Comparison of ENCODE assay signal across 14 mouse cellular contexts in the genomic region with DNA sequence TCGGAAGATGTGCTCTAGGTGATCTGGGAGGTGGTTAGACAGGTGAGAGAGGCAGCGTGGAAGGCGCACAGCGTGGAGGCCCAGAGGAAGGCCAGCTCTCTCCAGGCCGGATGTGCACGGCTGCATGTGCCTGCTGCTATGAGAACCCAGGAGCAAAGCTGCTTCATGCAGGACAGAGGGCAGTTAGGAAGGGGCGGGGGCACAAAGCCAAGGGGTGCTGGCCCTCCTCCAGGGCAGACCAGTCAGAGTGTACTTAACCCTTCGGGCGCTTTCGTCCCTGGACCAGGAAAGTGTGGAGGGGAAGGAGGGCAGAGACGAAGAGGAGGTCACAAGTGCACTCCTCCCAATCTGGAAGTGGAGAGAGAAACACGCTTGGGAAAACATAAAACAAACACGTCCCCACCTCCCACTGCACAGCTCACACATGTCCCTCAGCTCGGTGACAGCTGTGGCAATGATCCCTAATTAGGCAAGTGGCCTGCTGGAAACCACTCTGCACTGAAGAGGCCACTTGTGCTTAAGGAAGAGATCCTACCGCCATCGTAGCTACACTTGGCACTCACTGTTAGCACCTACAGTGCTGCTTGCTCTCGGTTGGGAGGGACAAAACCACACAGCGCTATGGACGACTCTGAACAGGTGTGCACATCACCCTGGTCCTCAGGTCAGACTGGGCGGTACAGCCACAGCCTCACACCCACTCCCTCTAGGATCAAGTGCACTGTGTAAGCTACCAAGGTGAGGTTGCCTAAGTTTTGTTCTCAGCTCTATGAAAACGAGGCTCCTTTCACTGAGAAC. TPM values are rescaled to one million over a fixed set of nuclear protein-coding genes. Genes with fewer than 3 reads are reported as not detected.
DNase-seq lines count a peak whose midpoint lies in the region; ATAC-seq and TF ChIP-seq lines count a peak whose summit lies in the region.
"Had no signal": no experiment of that assay in that cellular context is flagged by ENCODE, and none has a peak within 500 bp of the region (broad histone marks: within the 10 kb centered on the region; RNA-seq: fewer than 3 reads in every experiment).

No protein-coding gene starts in this region.

- 63% methylated on average over 21 of the region's 21 CpGs for WGBS in heart, postnatal 0 days
- 85% methylated on average over 21 of the region's 21 CpGs for WGBS in heart, embryonic 10.5 days
- 88% methylated on average over 21 of the region's 21 CpGs for WGBS in intestine, postnatal 0 days

- no peak overlapping the region for H3K4me2 ChIP-seq in heart, postnatal 0 days (ENCODE audit: low read depth, low read length)
- no peak overlapping the region for H3K4me2 ChIP-seq in intestine, postnatal 0 days (replicated peaks; ENCODE audit: low read depth)
- H3K4me2 ChIP-seq: forebrain, embryonic 15.5 days; heart, embryonic 11.5 days; hindbrain, embryonic 15.5 days; midbrain, embryonic 11.5 days; neural tube, embryonic 12.5 days had no signal

- no peaks in the 10 kb centered on the region for H3K27me3 ChIP-seq in heart, postnatal 0 days (ENCODE audit: control insufficient read depth, insufficient read depth, low read length)
- no peaks in the 10 kb centered on the region for H3K27me3 ChIP-seq in heart, embryonic 10.5 days (ENCODE audit: insufficient read depth, poor library complexity, severe bottlenecking)
- H3K27me3 ChIP-seq in intestine, postnatal 0 days (replicated peaks; ENCODE audit: control insufficient read depth, insufficient read depth, low read length) = no peaks in the 10 kb centered on the region
- H3K27me3 ChIP-seq: forebrain, embryonic 15.5 days; hindbrain, embryonic 15.5 days; neural tube, embryonic 12.5 days had no signal

- peaks cover 14% of the 10 kb centered on the region for H3K4me1 ChIP-seq in heart, postnatal 0 days (ENCODE audit: control insufficient read depth, insufficient read depth)
- peaks cover 14% of the 10 kb centered on the region; the same call in 1 of the 2 replicates for H3K4me1 ChIP-seq in heart, embryonic 10.5 days
- H3K4me1 ChIP-seq in brown adipose tissue, adult 24 weeks (ENCODE audit: control insufficient read depth, insufficient read depth, insufficient read length, low read length) = peaks cover 29% of the 10 kb centered on the region
- no peaks in the 10 kb centered on the region for H3K4me1 ChIP-seq in intestine, postnatal 0 days (replicated peaks; ENCODE audit: control insufficient read depth, insufficient read depth, low read length)
- H3K4me1 ChIP-seq: hindbrain, embryonic 15.5 days; neural tube, embryonic 12.5 days had no signal

- H3K27ac ChIP-seq in heart, postnatal 0 days (ENCODE audit: low read depth) = peak overlapping the region; percentile 16; the same call in 1 of the 2 replicates
- H3K27ac ChIP-seq in heart, embryonic 10.5 days = no peak overlapping the region
- peak overlapping the region; percentile 42 for H3K27ac ChIP-seq in brown adipose tissue, adult 24 weeks (replicated peaks; ENCODE audit: low read depth, low read length)
- no peak overlapping the region for H3K27ac ChIP-seq in intestine, postnatal 0 days (ENCODE audit: low read depth, low read length)
- H3K27ac ChIP-seq: forebrain, embryonic 15.5 days; hindbrain, embryonic 15.5 days; liver, embryonic 14.5 days; neural tube, embryonic 12.5 days had no signal

- no peaks in the 10 kb centered on the region for H3K9me3 ChIP-seq in heart, postnatal 0 days (replicated peaks; ENCODE audit: control insufficient read depth, low read length)
- no peaks in the 10 kb centered on the region for H3K9me3 ChIP-seq in heart, embryonic 10.5 days
- H3K9me3 ChIP-seq in intestine, postnatal 0 days (ENCODE audit: control insufficient read depth) = no peaks in the 10 kb centered on the region
- H3K9me3 ChIP-seq: forebrain, embryonic 15.5 days; hindbrain, embryonic 15.5 days; neural tube, embryonic 12.5 days had no signal

- peaks cover 80% of the 10 kb centered on the region for H3K36me3 ChIP-seq in heart, postnatal 0 days (replicated peaks; ENCODE audit: control insufficient read depth, insufficient read depth, low read length)
- H3K36me3 ChIP-seq in heart, embryonic 10.5 days = peaks cover 86% of the 10 kb centered on the region
- H3K36me3 ChIP-seq in intestine, postnatal 0 days (ENCODE audit: control insufficient read depth, insufficient read depth) = peaks cover 85% of the 10 kb centered on the region

- no peak overlapping the region for H3K4me3 ChIP-seq in heart, postnatal 0 days (ENCODE audit: low read depth, low read length)
- no peak overlapping the region for H3K4me3 ChIP-seq in heart, embryonic 10.5 days
- H3K4me3 ChIP-seq in brown adipose tissue, adult 24 weeks (ENCODE audit: insufficient read depth, low read depth, low read length) = no peak overlapping the region
- no peak overlapping the region for H3K4me3 ChIP-seq in intestine, postnatal 0 days (ENCODE audit: low read depth, low read length)
- H3K4me3 ChIP-seq: forebrain, embryonic 15.5 days; hindbrain, embryonic 15.5 days; neural tube, embryonic 12.5 days had no signal

- no peak for ATAC-seq in heart, postnatal 0 days (ENCODE audit: insufficient read depth, low read depth)
- no peak for ATAC-seq in intestine, postnatal 0 days
- ATAC-seq: forebrain, embryonic 15.5 days had no signal

- TF ChIP-seq EP300 in heart, postnatal 0 days (IDR thresholded peaks at IDR 0.05; ENCODE audit: low read depth) = no peak

- H3K9ac ChIP-seq in heart, postnatal 0 days (replicated peaks; ENCODE audit: low read depth, low read length) = no peak overlapping the region
- H3K9ac ChIP-seq in intestine, postnatal 0 days (ENCODE audit: low read depth, low read length) = no peak overlapping the region
- H3K9ac ChIP-seq: forebrain, embryonic 15.5 days; hindbrain, embryonic 15.5 days; liver, embryonic 14.5 days; neural tube, embryonic 12.5 days had no signal

- TF ChIP-seq CTCF in heart, postnatal 0 days (IDR thresholded peaks at IDR 0.05; ENCODE audit: low read depth) = no peak
- TF ChIP-seq CTCF in intestine, postnatal 0 days (IDR thresholded peaks at IDR 0.05; ENCODE audit: low read depth) = no peak

- peak; percentile 69 for DNase-seq in adrenal gland, postnatal 10 days
- DNase-seq in adrenal gland, adult 2 months = no peak
- DNase-seq in heart, postnatal 0 days (ENCODE audit: low spot score) = no peak
- no peak for DNase-seq in heart, embryonic 10.5 days (ENCODE audit: low spot score)
- DNase-seq in lung, adult 18-20 months = peak; percentile 54 to 74
- no peak for DNase-seq in Muller cell, postnatal 12 days (ENCODE audit: inconsistent ontology term)

RNA-seq across cellular contexts. Expression of a gene that starts 29.7 kb away (rescaled TPM):
- total RNA-seq in adrenal gland, postnatal 10 days (2021) = 10 to 100 TPM in 1 of 2 experiments, 1 to 10 TPM in 1; 5.7 to 11.7 TPM
- 1 to 10 TPM; 5.5 to 7.6 TPM for total RNA-seq in adrenal gland, adult 2 months (2021)
- 13.8 and 14.2 TPM in 2 replicates for polyA plus RNA-seq in adrenal gland, adult 2 months (2012; rRNA removed)
- 0.50 and 1.6 TPM in 2 replicates for total RNA-seq in heart, postnatal 0 days (2014; rRNA removed; ENCODE audit: low replicate concordance)
- 4.4 and 5.8 TPM in 2 replicates for polyA plus RNA-seq in heart, postnatal 0 days (2015; fragmentation: Nextera tagmentation; extraction: Ambion mirVana)
- 8.8 and 11.4 TPM in 2 replicates for polyA plus RNA-seq in heart, embryonic 10.5 days (2016; fragmentation: Nextera tagmentation; extraction: Ambion mirVana)
- polyA plus RNA-seq in brown adipose tissue, adult 24 weeks (2012; ENCODE audit: insufficient read depth, insufficient read length, missing spikeins) = 1.5 and 4.4 TPM in 2 replicates
- polyA plus RNA-seq in intestine, postnatal 0 days (2015; fragmentation: Nextera tagmentation; extraction: Ambion mirVana) = 3.7 and 4.2 TPM in 2 replicates

RNA-seq across cellular contexts. Expression of a gene that starts 37.2 kb away (rescaled TPM):
- 10 to 100 TPM; 91.7 to 95.0 TPM for total RNA-seq in adrenal gland, postnatal 10 days (2021)
- 10 to 100 TPM; 78.4 to 92.4 TPM for total RNA-seq in adrenal gland, adult 2 months (2021)
- 51.1 and 51.8 TPM in 2 replicates for polyA plus RNA-seq in adrenal gland, adult 2 months (2012; rRNA removed)
- total RNA-seq in heart, postnatal 0 days (2014; rRNA removed; ENCODE audit: low replicate concordance) = 42.8 and 43.8 TPM in 2 replicates
- polyA plus RNA-seq in heart, postnatal 0 days (2015; fragmentation: Nextera tagmentation; extraction: Ambion mirVana) = 19.7 and 23.8 TPM in 2 replicates
- polyA plus RNA-seq in heart, embryonic 10.5 days (2016; fragmentation: Nextera tagmentation; extraction: Ambion mirVana) = 37.5 and 41.2 TPM in 2 replicates
- 37.1 and 53.8 TPM in 2 replicates for polyA plus RNA-seq in brown adipose tissue, adult 24 weeks (2012; ENCODE audit: insufficient read depth, insufficient read length, missing spikeins)
- polyA plus RNA-seq in intestine, postnatal 0 days (2015; fragmentation: Nextera tagmentation; extraction: Ambion mirVana) = 59.7 and 61.9 TPM in 2 replicates

RNA-seq across cellular contexts. Expression of a gene that starts 38.0 kb away (rescaled TPM):
- 10 to 100 TPM; 45.3 to 63.5 TPM for total RNA-seq in adrenal gland, postnatal 10 days (2021)
- 10 to 100 TPM; 35.5 to 40.9 TPM for total RNA-seq in adrenal gland, adult 2 months (2021)
- polyA plus RNA-seq in adrenal gland, adult 2 months (2012; rRNA removed) = 37.7 and 40.5 TPM in 2 replicates
- total RNA-seq in heart, postnatal 0 days (2014; rRNA removed; ENCODE audit: low replicate concordance) = 37.7 and 53.3 TPM in 2 replicates
- polyA plus RNA-seq in heart, postnatal 0 days (2015; fragmentation: Nextera tagmentation; extraction: Ambion mirVana) = 21.1 and 21.5 TPM in 2 replicates
- 31.6 and 33.0 TPM in 2 replicates for polyA plus RNA-seq in heart, embryonic 10.5 days (2016; fragmentation: Nextera tagmentation; extraction: Ambion mirVana)
- polyA plus RNA-seq in brown adipose tissue, adult 24 weeks (2012; ENCODE audit: insufficient read depth, insufficient read length, missing spikeins) = 15.1 and 17.6 TPM in 2 replicates
- 13.8 and 17.8 TPM in 2 replicates for polyA plus RNA-seq in intestine, postnatal 0 days (2015; fragmentation: Nextera tagmentation; extraction: Ambion mirVana)

RNA-seq across cellular contexts. Expression of a gene that starts 46.5 kb away (rescaled TPM):
- 10 to 100 TPM; 31.2 to 38.3 TPM for total RNA-seq in adrenal gland, postnatal 10 days (2021)
- total RNA-seq in adrenal gland, adult 2 months (2021) = 10 to 100 TPM; 48.5 to 64.7 TPM
- polyA plus RNA-seq in adrenal gland, adult 2 months (2012; rRNA removed) = 135 and 167 TPM in 2 replicates
- 26.2 and 45.3 TPM in 2 replicates for total RNA-seq in heart, postnatal 0 days (2014; rRNA removed; ENCODE audit: low replicate concordance)
- polyA plus RNA-seq in heart, postnatal 0 days (2015; fragmentation: Nextera tagmentation; extraction: Ambion mirVana) = 32.0 TPM in 2 replicates
- polyA plus RNA-seq in heart, embryonic 10.5 days (2016; fragmentation: Nextera tagmentation; extraction: Ambion mirVana) = 65.8 and 71.8 TPM in 2 replicates
- 29.8 and 31.9 TPM in 2 replicates for polyA plus RNA-seq in brown adipose tissue, adult 24 weeks (2012; ENCODE audit: insufficient read depth, insufficient read length, missing spikeins)
- polyA plus RNA-seq in intestine, postnatal 0 days (2015; fragmentation: Nextera tagmentation; extraction: Ambion mirVana) = 111 and 115 TPM in 2 replicates

Comparison
In these comparisons a context has a peak if more than half of its experiments do, and no peak if none do; other contexts are left out.
1. DNase-seq: peak in adrenal gland, postnatal 10 days (single experiment) and lung, adult 18-20 months (2 of 2); none in adrenal gland, adult 2 months (single experiment), heart, postnatal 0 days (single experiment), heart, embryonic 10.5 days (single experiment) and Muller cell, postnatal 12 days (single experiment).
2. H3K27ac ChIP-seq: peak in heart, postnatal 0 days (single experiment) and brown adipose tissue, adult 24 weeks (single experiment); none in heart, embryonic 10.5 days (single experiment) and intestine, postnatal 0 days (single experiment).